Mouse (Mus musculus): ENCODE data around the gene Btn2a2.

The Btn2a2 gene

GRCm38 (mm10) chr13:23448758-23449157 is 39.9 kb downstream of the Btn2a2 start:
- no peak for DNase-seq (ENCODE audit: low spot score)

GRCm38 (mm10) chr13:23446498-23446952 is 42.1 kb downstream of the Btn2a2 start:
- peak; percentile 96 for DNase-seq (ENCODE audit: low spot score)

- peak; percentile 98 for DNase-seq (ENCODE audit: low spot score)
Observed at GRCm38 (mm10) chr13:23445561-23446320, 42.9 kb downstream of the Btn2a2 start.

- DNase-seq (ENCODE audit: low spot score): no peak
Observed at GRCm38 (mm10) chr13:23445156-23445555, 43.5 kb downstream of the Btn2a2 start.

GRCm38 (mm10) chr13:23444451-23444850 is 44.2 kb downstream of the Btn2a2 start:
- no peak for DNase-seq (ENCODE audit: low spot score)

- no peak for DNase-seq (ENCODE audit: low spot score)
Observed at GRCm38 (mm10) chr13:23439901-23440300, 48.8 kb downstream of the Btn2a2 start.

GRCm38 (mm10) chr13:23438521-23438920 is 50.1 kb downstream of the Btn2a2 start:
- peak; percentile 81 for DNase-seq (ENCODE audit: low spot score)

- DNase-seq (ENCODE audit: low spot score): peak; percentile 96
Observed at GRCm38 (mm10) chr13:23437908-23438307, 50.7 kb downstream of the Btn2a2 start.

GRCm38 (mm10) chr13:23436861-23437822 is 51.5 kb downstream of the Btn2a2 start:
- DNase-seq (ENCODE audit: low spot score): peak; percentile 84

GRCm38 (mm10) chr13:23436231-23436661 is 52.4 kb downstream of the Btn2a2 start:
- peak; percentile 84 for DNase-seq (ENCODE audit: low spot score)

- peak; percentile 43 for DNase-seq (ENCODE audit: low spot score)
Observed at GRCm38 (mm10) chr13:23435676-23436075, 53.0 kb downstream of the Btn2a2 start.

- DNase-seq (ENCODE audit: low spot score): no peak
Observed at GRCm38 (mm10) chr13:23435241-23435640, 53.4 kb downstream of the Btn2a2 start.

- DNase-seq (ENCODE audit: low spot score): no peak
Observed at GRCm38 (mm10) chr13:23434426-23434825, 54.2 kb downstream of the Btn2a2 start.

GRCm38 (mm10) chr13:23433801-23434200 is 54.9 kb downstream of the Btn2a2 start:
- no peak for DNase-seq (ENCODE audit: low spot score)

GRCm38 (mm10) chr13:23433206-23433605 is 55.5 kb downstream of the Btn2a2 start:
- no peak for DNase-seq (ENCODE audit: low spot score)

- peak; percentile 99 for DNase-seq (ENCODE audit: low spot score)
Observed at GRCm38 (mm10) chr13:23432562-23433201, 56.0 kb downstream of the Btn2a2 start.

- DNase-seq (ENCODE audit: low spot score): peak; percentile 94
Observed at GRCm38 (mm10) chr13:23431351-23431771, 57.3 kb downstream of the Btn2a2 start.

GRCm38 (mm10) chr13:23430734-23431133 is 57.9 kb downstream of the Btn2a2 start:
- DNase-seq (ENCODE audit: low spot score): peak; percentile 81

- no peak for DNase-seq (ENCODE audit: low spot score)
Observed at GRCm38 (mm10) chr13:23429771-23430380, 58.8 kb downstream of the Btn2a2 start.

GRCm38 (mm10) chr13:23428166-23428993 is 60.3 kb downstream of the Btn2a2 start:
- peak; percentile 30 for DNase-seq (ENCODE audit: low spot score)
